Mouse (Mus musculus) stomach, embryonic 15.5 days (tissue): ENCODE data around the gene Gtf3c5. TPM values are rescaled to one million over a fixed set of nuclear protein-coding genes. Genes with fewer than 3 reads are reported as not detected.

Experiments used
- ATAC-seq: fragments of 200-750 bp; cut with Nextera tagmentation; 2 replicates; pipeline ENCODE4 v1.8.0; 2017; ENCODE audit warnings: low read depth, moderate number of reproducible peaks, moderate TSS enrichment; ENCODE audit not compliant: insufficient read depth, low FRiP score
- H3K27ac ChIP-seq: fragments of 300-500 bp; sonication (generic); 2 replicates; pipeline ENCODE4 v1.5.1; 2015; ENCODE audit warnings: mild to moderate bottlenecking, inconsistent platforms
- H3K27me3 ChIP-seq: fragments of 300-500 bp; sonication (generic); replicated peaks from 2 replicates; pipeline ENCODE4 v1.6.1; 2015; ENCODE audit warnings: inconsistent platforms
- H3K36me3 ChIP-seq: fragments of 300-500 bp; sonication (generic); 2 replicates; pipeline ENCODE4 v1.6.1; 2015; ENCODE audit warnings: inconsistent platforms
- H3K4me1 ChIP-seq: fragments of 300-500 bp; sonication (generic); 2 replicates; pipeline ENCODE4 v1.6.1; 2015; ENCODE audit warnings: inconsistent platforms
- H3K4me2 ChIP-seq: fragments of 300-500 bp; sonication (generic); 2 replicates; pipeline ENCODE4 v1.6.1; 2015; ENCODE audit warnings: mild to moderate bottlenecking, inconsistent platforms
- H3K4me3 ChIP-seq: fragments of 300-500 bp; sonication (generic); replicated peaks from 2 replicates; pipeline ENCODE4 v1.5.1; 2015; ENCODE audit warnings: inconsistent platforms
- H3K9ac ChIP-seq: fragments of 300-500 bp; sonication (generic); 2 replicates; pipeline ENCODE4 v1.6.1; 2015; ENCODE audit warnings: inconsistent platforms
- H3K9me3 ChIP-seq: fragments of 300-500 bp; sonication (generic); 2 replicates; pipeline ENCODE4 v1.6.1; 2016; ENCODE audit warnings: inconsistent platforms
- WGBS: fragments of 180-500 bp; shearing (Covaris S2); methylation state at CpG from one replicate; pipeline ENCODE4 v1.1.7; 2015; 5-methylcytosine and 5-hydroxymethylcytosine counted together
- polyA plus RNA-seq: library from polyadenylated mRNA; unstranded; fragments of >200 nt; fragmentation: Nextera tagmentation; extraction: Ambion mirVana; gene quantifications from 2 replicates; pipeline ENCODE4 v1.2.1, GENCODE M21; 2015

The Gtf3c5 gene
- polyA plus RNA-seq, 1 experiment from 2014 or later: 33.6 TPM

DNA sequence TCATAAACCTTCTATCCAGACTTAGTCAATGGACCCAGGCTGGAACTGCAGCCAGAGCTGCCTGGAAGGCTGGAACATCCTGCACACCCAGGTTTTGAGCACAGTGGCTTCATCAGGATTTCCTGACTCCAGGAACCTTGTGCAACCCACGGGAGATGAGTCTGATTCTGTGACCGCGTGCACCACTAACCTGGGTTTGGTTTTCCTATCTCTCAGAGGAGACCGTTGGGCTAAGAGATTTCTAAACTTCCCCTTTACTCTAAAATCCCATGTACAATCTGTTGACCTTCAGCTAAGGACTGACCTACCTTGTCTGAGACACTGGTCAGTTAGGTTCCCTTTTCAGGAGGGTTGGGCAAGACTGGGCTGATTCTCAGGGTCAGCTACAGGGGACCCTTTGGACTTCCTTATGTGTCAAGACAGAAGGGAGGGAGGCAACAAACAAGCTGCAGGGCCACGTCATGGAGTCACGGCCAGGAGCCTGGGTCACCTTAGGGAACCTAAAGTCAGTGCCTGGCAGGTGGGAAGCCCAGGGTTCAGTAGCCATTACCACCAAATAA is 35.3 kb upstream of the Gtf3c5 start:
- Histone ChIP-seq H3K4me2 (no peak overlapping the region), H3K36me3 (no peaks in the 10 kb centered on the region), H3K4me3 (no peak overlapping the region), H3K9me3 (no peaks in the 10 kb centered on the region), H3K27ac (no peak overlapping the region), H3K27me3 (peaks cover 8% of the 10 kb centered on the region; the same call in 1 of the 2 replicates), H3K4me1 (0 out of 2 replicates have a peak, but pooled peaks cover 4% of the 10 kb centered on the region), H3K9ac (no peak overlapping the region)
- 74% methylated on average over 6 of the region's 6 CpGs for WGBS
- ATAC-seq: no peak

DNA sequence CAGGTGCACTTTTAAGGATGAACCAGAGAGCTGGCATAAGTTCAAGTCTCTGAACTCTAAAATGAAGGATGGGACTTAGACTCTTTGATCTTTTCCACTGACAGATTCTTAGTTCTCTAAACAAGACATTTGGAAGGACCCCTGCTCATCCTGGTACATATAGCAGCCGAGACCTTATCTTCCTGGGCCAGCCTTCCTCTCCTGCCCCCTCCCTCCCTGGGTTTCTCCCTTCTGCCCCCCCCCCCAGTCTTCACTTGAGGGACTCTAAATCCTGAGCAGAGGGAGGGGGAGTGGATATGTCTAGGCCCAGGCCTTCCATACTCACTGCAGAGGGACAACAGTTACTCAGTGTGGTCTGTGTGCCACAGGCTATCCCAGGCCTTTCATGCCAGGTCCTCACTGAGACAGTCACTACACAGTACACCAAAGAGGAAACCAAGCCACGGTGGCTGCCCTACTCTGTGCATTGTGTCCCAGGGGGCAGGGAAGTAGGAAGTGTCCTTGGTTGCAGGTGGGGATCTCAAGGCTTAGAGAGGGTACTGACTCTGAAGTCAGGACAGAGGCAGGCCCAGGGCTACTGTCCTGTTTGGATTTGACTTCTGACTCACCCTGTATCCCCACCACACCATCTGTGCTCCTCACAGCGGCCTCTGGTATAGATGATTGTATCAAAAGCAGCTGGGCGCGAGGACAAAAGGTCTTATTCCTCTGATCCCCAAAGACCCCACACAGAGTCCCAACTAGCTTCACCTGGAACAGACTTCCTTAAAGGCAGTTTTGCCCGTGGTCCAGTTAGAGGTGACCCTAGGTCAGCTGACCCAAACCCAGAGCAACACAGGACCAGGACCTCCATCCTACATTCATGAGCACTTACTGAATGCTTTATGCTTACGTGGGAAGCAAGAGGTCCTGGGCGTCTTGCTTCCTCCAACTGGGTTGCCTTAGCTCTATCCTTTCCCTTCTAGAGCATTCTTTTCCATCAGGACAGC is 34.2 kb upstream of the Gtf3c5 start:
- Histone ChIP-seq H3K27me3 (peaks cover 8% of the 10 kb centered on the region; the same call in 1 of the 2 replicates), H3K27ac (no peak overlapping the region), H3K36me3 (no peaks in the 10 kb centered on the region), H3K4me1 (0 out of 2 replicates have a peak, but pooled peaks cover 4% of the 10 kb centered on the region), H3K9ac (no peak overlapping the region), H3K9me3 (no peaks in the 10 kb centered on the region), H3K4me3 (no peak overlapping the region), H3K4me2 (no peak overlapping the region)
- WGBS: 72% methylated on average over 8 of the region's 8 CpGs
- no peak for ATAC-seq

DNA sequence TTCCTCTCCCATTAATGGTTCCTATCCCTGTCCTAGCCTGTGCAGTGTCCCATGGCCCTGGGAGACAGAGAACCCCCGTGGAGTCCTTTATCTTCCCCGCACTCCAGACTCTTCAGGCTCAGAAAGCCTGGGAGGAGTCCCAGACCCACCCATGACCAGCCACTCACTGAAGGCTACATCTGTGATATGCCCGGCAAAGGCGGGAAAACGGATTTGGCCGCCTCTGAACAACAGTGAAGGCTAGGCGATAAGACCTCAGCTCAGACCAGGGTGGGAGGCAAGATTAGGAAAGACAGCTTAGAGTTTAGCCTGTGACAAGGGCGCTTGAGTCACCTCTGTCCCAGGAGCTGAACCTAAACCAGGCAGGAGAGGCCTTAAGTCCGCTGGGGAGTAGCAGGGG is 33.3 kb upstream of the Gtf3c5 start:
- ATAC-seq: peak; percentile 79; the same call in 1 of the 2 replicates

DNA sequence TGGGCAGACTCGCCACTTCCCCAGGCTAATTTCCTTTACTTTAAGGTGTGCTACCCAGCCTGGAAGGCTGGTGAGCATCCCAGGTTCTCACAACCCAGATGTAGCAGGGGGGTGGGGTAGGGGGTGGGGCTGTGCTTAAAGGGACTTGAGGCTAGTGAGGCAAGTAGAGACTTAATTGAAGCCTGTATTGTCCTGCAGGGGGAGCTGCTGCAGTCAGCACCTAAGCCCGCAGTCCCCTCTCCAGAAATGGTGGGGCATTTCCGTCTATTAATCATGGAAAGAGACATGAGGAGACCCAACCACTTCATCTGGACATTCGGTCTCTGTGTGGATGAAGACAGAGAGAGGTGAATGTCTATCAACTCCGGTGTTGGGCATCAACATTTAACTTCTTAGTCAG is 32.8 kb upstream of the Gtf3c5 start:
- no peaks in the 10 kb centered on the region for H3K36me3 ChIP-seq
- 42% methylated on average over 5 of the region's 5 CpGs for WGBS

More for the DNA sequence above, 33.3 kb upstream of the Gtf3c5 start:
- Histone ChIP-seq H3K9me3 (no peaks in the 10 kb centered on the region), H3K4me2 (no peak overlapping the region), H3K4me1 (0 out of 2 replicates have a peak, but pooled peaks cover 4% of the 10 kb centered on the region), H3K27me3 (peaks cover 8% of the 10 kb centered on the region; the same call in 1 of the 2 replicates), H3K9ac (no peak overlapping the region), H3K27ac (no peak overlapping the region), H3K36me3 (no peaks in the 10 kb centered on the region), H3K4me3 (no peak overlapping the region)
- 69% methylated on average over 9 of the region's 9 CpGs for WGBS

DNA sequence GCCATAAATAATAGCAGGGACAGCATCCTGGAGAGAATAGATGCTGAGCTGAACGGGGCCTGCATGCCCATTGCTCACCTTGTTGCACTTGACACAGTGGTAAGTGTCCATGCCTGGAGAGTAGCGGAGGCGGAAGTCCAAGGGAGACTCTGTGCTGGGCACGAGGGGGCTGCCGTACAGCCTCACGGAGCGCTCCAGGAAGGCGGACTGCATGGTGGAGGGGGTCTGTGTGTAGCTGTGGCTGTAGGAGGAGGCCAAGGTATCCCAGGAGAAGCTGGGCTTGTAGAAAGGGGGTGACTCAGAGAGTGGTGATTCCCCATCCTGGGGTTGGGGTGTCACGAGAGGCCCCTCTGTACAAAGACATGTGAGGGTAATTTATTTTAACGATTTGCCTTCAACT is 30.0 kb upstream of the Gtf3c5 start:
- 91% methylated on average over 10 of the region's 10 CpGs for WGBS
- ATAC-seq: no peak
- no peaks in the 10 kb centered on the region for H3K27me3 ChIP-seq
- H3K4me3 ChIP-seq: no peak overlapping the region
- H3K9ac ChIP-seq: no peak overlapping the region
- H3K4me1 ChIP-seq: no peaks in the 10 kb centered on the region
- no peaks in the 10 kb centered on the region for H3K36me3 ChIP-seq
- H3K27ac ChIP-seq: no peak overlapping the region
- H3K9me3 ChIP-seq: no peaks in the 10 kb centered on the region
- no peak overlapping the region for H3K4me2 ChIP-seq

More for the DNA sequence above, 32.8 kb upstream of the Gtf3c5 start:
- Histone ChIP-seq H3K27me3 (peaks cover 8% of the 10 kb centered on the region; the same call in 1 of the 2 replicates), H3K9ac (no peak overlapping the region), H3K4me3 (no peak overlapping the region), H3K4me2 (no peak overlapping the region), H3K27ac (no peak overlapping the region), H3K4me1 (no peaks in the 10 kb centered on the region), H3K9me3 (no peaks in the 10 kb centered on the region)
- no peak for ATAC-seq

DNA sequence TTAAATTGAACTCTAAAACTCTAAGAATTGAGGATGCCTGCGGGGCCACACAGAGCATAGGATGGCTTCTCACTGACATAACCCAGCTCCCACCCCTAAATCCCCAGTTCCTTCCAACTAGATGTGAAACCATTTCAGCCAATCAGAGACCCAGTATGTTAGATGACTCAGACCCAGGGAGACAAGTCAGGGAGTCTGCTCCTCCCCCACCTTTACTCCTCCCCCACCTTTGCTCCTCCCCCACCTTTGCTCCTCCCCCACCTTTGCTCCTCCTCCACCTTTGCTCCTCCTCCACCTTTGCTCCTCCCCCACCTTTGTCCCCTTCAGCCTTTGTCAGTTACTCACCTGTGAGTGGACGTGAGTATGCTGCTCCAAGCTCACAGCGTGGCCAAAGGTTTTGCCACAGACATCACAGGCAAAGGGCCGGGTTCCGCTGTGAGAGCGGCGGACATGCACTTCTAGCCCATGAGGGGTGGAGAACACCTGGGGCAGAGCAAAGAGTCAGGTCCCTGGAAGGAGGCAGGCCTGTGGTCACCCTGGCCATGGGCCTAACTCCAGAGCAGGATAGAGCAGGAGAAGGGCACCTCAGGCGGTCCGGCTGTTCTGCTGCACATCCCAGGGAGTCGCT is 29.0 kb upstream of the Gtf3c5 start:
- no peak for ATAC-seq
- Histone ChIP-seq H3K36me3 (no peaks in the 10 kb centered on the region), H3K9ac (no peak overlapping the region), H3K27ac (no peak overlapping the region), H3K4me1 (0 out of 2 replicates have a peak, but pooled peaks cover 3% of the 10 kb centered on the region), H3K4me2 (no peak overlapping the region), H3K4me3 (no peak overlapping the region), H3K9me3 (no peaks in the 10 kb centered on the region), H3K27me3 (no peaks in the 10 kb centered on the region)
- WGBS: 65% methylated on average over 10 of the region's 10 CpGs

DNA sequence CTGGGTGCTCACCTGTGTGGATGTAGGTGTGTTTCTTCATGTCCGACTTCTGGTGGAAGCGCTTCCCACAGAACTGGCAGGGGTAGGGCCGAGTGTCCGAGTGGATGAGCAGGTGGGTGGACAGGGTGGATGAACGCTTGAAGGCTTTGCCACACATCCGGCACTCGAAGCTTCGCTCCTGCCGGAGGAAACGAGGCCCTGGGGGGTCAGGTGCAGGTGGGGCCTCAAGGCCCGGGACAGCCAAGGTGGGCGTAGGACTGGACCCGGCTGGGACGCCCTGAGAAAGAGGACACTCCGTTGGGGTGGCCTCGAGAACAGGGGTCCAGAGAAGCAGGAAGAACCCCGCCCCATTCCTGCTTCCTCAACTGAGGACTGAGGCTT is 27.8 kb upstream of the Gtf3c5 start:
- WGBS: 83% methylated on average over 17 of the region's 17 CpGs
- Histone ChIP-seq H3K4me2 (no peak overlapping the region), H3K27me3 (no peaks in the 10 kb centered on the region), H3K4me3 (no peak overlapping the region), H3K4me1 (0 out of 2 replicates have a peak, but pooled peaks cover 7% of the 10 kb centered on the region), H3K9me3 (no peaks in the 10 kb centered on the region), H3K27ac (no peak overlapping the region), H3K36me3 (no peaks in the 10 kb centered on the region), H3K9ac (no peak overlapping the region)
- no peak for ATAC-seq

DNA sequence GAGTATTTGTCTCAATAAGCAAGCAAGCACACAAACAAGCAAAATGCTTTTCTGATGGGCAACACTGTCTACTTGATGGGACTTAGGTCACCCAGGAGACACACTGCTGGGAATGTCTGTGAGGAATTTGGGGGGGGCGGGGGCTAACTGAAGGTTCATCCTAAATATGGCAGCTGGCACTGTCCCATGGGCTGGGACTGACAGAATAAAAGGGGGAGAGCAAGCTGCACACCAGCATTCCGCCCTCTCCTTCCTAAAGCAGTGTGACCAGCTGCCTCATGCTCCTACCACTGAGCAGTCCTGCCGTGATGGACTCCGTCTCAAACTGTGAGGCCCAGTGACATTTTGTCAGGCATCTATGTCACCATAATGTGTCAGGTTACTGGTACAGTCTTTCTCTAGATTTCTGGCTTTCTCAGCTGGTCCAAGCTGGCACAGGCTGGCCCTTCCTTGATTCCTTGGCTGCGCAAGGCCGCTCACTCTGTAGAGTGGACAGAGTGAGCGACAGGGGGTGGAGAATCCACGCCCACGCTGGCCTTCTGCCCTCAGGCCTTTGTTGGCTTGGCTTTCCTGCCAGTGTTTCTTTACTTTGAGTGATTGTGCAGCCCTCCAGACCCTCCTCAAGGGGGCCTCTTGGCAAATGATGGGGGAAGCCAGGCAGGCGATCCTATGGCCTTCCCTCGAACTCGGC is 27.3 kb upstream of the Gtf3c5 start:
- no peak overlapping the region for H3K4me3 ChIP-seq
- no peaks in the 10 kb centered on the region for H3K36me3 ChIP-seq
- no peaks in the 10 kb centered on the region for H3K9me3 ChIP-seq
- ATAC-seq: no peak
- H3K4me1 ChIP-seq: 0 out of 2 replicates have a peak, but pooled peaks cover 7% of the 10 kb centered on the region
- WGBS: 74% methylated on average over 12 of the region's 12 CpGs
- H3K4me2 ChIP-seq: no peak overlapping the region
- H3K27me3 ChIP-seq: no peaks in the 10 kb centered on the region
- H3K27ac ChIP-seq: no peak overlapping the region
- H3K9ac ChIP-seq: no peak overlapping the region

DNA sequence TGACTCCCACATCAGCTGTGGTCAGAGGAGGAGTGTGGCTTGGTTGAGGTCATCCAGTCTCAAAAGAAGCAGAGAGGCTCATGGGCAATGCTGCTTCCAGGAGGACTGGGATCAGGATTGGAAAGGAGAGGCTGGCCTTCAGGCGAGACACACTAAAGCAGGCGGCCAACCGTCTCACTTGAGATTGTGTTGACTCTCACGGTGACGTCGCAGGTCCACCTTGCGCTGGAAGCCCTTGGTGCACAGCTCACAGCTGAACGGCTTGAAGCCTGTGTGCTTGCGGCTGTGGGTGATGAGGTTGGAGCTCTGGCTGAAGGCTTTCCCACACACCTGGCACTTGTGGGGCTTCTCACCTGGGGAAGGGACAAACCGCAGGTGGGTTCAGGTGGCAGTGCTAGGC is 26.3 kb upstream of the Gtf3c5 start:
- H3K4me3 ChIP-seq: no peak overlapping the region
- 77% methylated on average over 10 of the region's 10 CpGs for WGBS
- H3K9ac ChIP-seq: no peak overlapping the region
- H3K27ac ChIP-seq: no peak overlapping the region
- H3K9me3 ChIP-seq: no peaks in the 10 kb centered on the region
- H3K4me2 ChIP-seq: no peak overlapping the region
- no peak for ATAC-seq
- H3K27me3 ChIP-seq: no peaks in the 10 kb centered on the region
- H3K4me1 ChIP-seq: 0 out of 2 replicates have a peak, but pooled peaks cover 7% of the 10 kb centered on the region
- H3K36me3 ChIP-seq: no peaks in the 10 kb centered on the region

DNA sequence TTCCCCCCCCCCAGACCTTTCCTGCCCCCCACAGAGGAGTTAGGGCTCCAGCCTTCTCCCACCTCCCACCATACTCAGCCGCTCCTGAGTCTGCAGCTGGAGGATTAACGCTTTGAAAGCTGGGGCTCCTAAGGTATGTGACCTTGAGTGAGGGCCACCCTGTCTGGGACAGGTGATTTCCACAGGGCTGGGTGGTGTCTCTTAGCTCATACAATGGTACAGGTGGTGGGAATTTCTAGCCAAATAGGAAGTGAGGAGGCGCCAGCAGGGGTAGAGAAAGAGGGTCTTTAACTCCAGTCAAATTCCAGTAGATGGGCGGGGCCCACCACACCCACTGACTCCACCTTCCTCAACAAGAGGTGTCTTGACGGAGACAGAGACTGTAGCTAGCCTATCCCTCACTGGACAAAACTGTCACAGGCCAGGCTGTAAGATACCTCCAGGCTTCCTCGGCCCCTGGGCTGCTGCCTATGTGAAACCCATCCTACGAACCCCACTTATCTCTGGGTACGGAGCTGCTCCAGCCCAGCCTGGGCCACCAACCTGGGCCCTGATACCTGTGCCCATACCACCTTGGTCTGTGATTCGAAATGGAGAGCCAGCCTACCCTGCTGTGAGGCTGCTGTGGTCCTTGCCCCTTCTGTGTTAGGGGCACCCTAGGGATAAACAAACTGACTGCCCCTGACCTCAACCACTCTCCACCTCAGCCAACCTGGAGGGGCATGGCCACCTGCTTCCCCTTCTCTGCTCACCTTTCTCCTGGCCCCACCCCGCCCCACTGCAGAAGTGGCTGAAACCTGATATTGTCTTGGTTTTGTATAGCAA is 24.0 kb upstream of the Gtf3c5 start:
- Histone ChIP-seq H3K4me2 (no peak overlapping the region), H3K27ac (no peak overlapping the region), H3K9me3 (no peaks in the 10 kb centered on the region), H3K4me1 (0 out of 2 replicates have a peak, but pooled peaks cover 7% of the 10 kb centered on the region), H3K9ac (no peak overlapping the region), H3K4me3 (no peak overlapping the region), H3K27me3 (no peaks in the 10 kb centered on the region), H3K36me3 (no peaks in the 10 kb centered on the region)
- WGBS: 40% methylated on average over 10 of the region's 10 CpGs
- no peak for ATAC-seq
